Mouse (Mus musculus) lung, adult 2 months (tissue): ENCODE results near the gene Klhl26. TPM values are rescaled to one million over a fixed set of nuclear protein-coding genes. Genes with fewer than 3 reads are reported as not detected.
A peak's percentile ranks its signal among the peaks of the same experiment; 100 is the strongest.

Source experiments
- DNase-seq: peaks from one replicate; pipeline ENCODE4 v3.0.0; 2022
- H3K4me1 ChIP-seq: fragments of 200-500 bp; 2 replicates; pipeline ENCODE4 v1.6.1; 2011; ENCODE audit warnings: low read length; ENCODE audit not compliant: control insufficient read depth, insufficient read depth
- H3K4me3 ChIP-seq: fragments of 200-500 bp; replicated peaks from 2 replicates; pipeline ENCODE3; 2011; ENCODE audit warnings: low read depth, mild to moderate bottlenecking, control low read depth, low read length; ENCODE audit errors: extremely low read depth
- CTCF ChIP-seq: fragments of 200-500 bp; IDR thresholded peaks from 2 replicates; pipeline ENCODE4 v1.5.1; 2011; ENCODE audit warnings: mild to moderate bottlenecking, low read length, control low read depth; ENCODE audit not compliant: insufficient read depth
- POLR2A ChIP-seq: fragments of 200-500 bp; IDR thresholded peaks from 2 replicates; pipeline ENCODE4 v1.6.1; 2011; ENCODE audit warnings: low read depth, mild to moderate bottlenecking, control low read depth, low read length, borderline replicate concordance; ENCODE audit errors: extremely low read depth
- WGBS: fragments of 180-500 bp; shearing (Covaris S2); methylation state at CpG from one replicate; pipeline ENCODE4 v1.1.7; 2018; 5-methylcytosine and 5-hydroxymethylcytosine counted together
- polyA plus RNA-seq: library from polyadenylated mRNA; depleted of rRNA; stranded (reverse); fragments of >200 nt; gene quantifications from 2 replicates; pipeline ENCODE4 v1.2.3, GENCODE M21; 2012

The Klhl26 gene
- polyA plus RNA-seq, 1 experiment, result 51.3 TPM

DNA sequence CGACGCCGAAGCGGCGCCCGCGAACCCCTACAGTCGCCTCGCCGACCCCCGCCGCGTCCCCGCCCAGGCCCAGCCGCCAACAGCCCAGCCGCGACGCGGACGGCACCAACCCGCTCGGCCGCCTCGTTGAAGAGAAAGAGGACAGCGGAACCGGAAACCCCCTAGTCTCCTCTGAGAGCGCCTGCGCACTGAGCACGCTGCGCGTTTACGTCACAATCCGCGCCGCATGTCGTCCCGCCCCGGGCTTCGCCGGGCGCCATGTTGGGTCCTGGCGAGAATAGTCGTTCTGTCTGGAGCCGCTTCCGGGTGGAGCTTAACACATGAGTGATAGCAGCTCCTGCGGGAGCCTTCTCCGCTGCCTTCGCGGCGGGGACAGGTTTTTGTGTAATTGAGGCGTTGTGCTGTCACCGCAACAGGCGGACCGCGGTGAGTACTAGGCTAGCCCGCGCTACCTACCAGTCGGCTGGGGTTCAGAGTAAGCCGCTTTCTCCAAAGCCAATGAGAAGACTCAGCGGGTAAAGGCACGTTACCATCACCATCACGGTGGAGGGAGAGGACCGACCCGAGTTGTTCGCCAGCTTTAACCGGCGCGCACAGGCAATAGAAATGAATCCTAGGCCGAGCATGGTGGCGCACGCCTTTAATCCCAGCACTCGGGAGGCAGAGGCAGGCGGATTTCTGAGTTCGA, 33.6 kb upstream of the Klhl26 start, which contains the start of gene Uba52:
Gene Uba52 (minus strand): TSS at position 574 of the 688 bp plus-strand sequence.
- Histone ChIP-seq H3K4me1 (peaks cover 18% of the 10 kb centered on the region), H3K4me3 (peak within 1 kb of the TSS; percentile 98)
- under 1% methylated on average over 74 of the region's 74 CpGs for WGBS
- TF ChIP-seq CTCF, result no peak
- peak; percentile 81; the same call in 1 of the 2 replicates for TF ChIP-seq POLR2A
- DNase-seq, result peak; percentile 96

GRCm38 (mm10) chr8:70509281-70509952, 32.6 kb upstream of the Klhl26 start:
- DNase-seq, result no peak
- WGBS, result 8% methylated on average over 25 of the region's 25 CpGs
- Histone ChIP-seq H3K4me3 (peak overlapping the region; percentile 98), H3K4me1 (peaks cover 19% of the 10 kb centered on the region)
- TF ChIP-seq CTCF (no peak), POLR2A (no peak)

GRCm38 (mm10) chr8:70507027-70507393, 30.2 kb upstream of the Klhl26 start:
- 66% methylated on average over 5 of the region's 5 CpGs for WGBS
- no peak for DNase-seq
- H3K4me1 ChIP-seq, result peaks cover 19% of the 10 kb centered on the region
- TF ChIP-seq CTCF (no peak), POLR2A (no peak)
- no peak overlapping the region for H3K4me3 ChIP-seq

- 5% methylated on average over 40 of the region's 40 CpGs for WGBS
- peak; percentile 93 for DNase-seq
- TF ChIP-seq CTCF, result peak; percentile 43; the same call in 1 of the 2 replicates
- TF ChIP-seq POLR2A, result peak; percentile 52; the same call in 1 of the 2 replicates
- peak within 1 kb of the TSS; percentile 51 for H3K4me3 ChIP-seq
- H3K4me1 ChIP-seq, result peaks cover 19% of the 10 kb centered on the region
Measured at GRCm38 (mm10) chr8:70506328-70507026, 29.7 kb upstream of the Klhl26 start, which contains the start of gene Rex1bd. Gene Rex1bd (minus strand): TSS chr8:70506752.

GRCm38 (mm10) chr8:70505698-70506327, 29.0 kb upstream of the Klhl26 start:
- no peak for DNase-seq
- WGBS, result 30% methylated on average over 32 of the region's 32 CpGs
- H3K4me3 ChIP-seq, result peak overlapping the region; percentile 51
- TF ChIP-seq CTCF, result no peak
- no peak for TF ChIP-seq POLR2A
- peaks cover 17% of the 10 kb centered on the region for H3K4me1 ChIP-seq

GRCm38 (mm10) chr8:70504851-70505250, 28.1 kb upstream of the Klhl26 start:
- Histone ChIP-seq H3K4me3 (no peak overlapping the region), H3K4me1 (peaks cover 17% of the 10 kb centered on the region)
- TF ChIP-seq CTCF (peak; percentile 81), POLR2A (no peak)
- peak; percentile 78 for DNase-seq
- 78% methylated on average over 3 of the region's 3 CpGs for WGBS

- 66% methylated on average over 16 of the region's 16 CpGs for WGBS
- TF ChIP-seq POLR2A (no peak), CTCF (no peak)
- DNase-seq, result peak; percentile 39
- Histone ChIP-seq H3K4me1 (peaks cover 17% of the 10 kb centered on the region), H3K4me3 (no peak overlapping the region)
Measured at GRCm38 (mm10) chr8:70504291-70504716, 27.5 kb upstream of the Klhl26 start.

- peak; percentile 47 for TF ChIP-seq CTCF
- TF ChIP-seq POLR2A, result no peak
- WGBS, result 19% methylated on average over 46 of the region's 46 CpGs
- peak; percentile 59 for DNase-seq
- peaks cover 11% of the 10 kb centered on the region for H3K4me1 ChIP-seq
- H3K4me3 ChIP-seq, result no peak overlapping the region
Measured at GRCm38 (mm10) chr8:70503062-70503750, 26.4 kb upstream of the Klhl26 start.
